Mouse (Mus musculus) v-Abl transformed pro-B cells (cell line): Measurements from ENCODE around the gene Mapk14.

Experiments
- in situ Hi-C, 2 experiments: fragments of 400-800 bp; cut with MboI; formaldehyde crosslinking; loops; one replicate each; pipeline ENCODE4 v1.15.1; 2025; ENCODE audit not compliant: unreplicated experiment in 2 of 2

Mapk14 gene

GRCm38 (mm10) chr17:28696641-28697040 is 5.5 kb downstream of the Mapk14 start:
- in situ Hi-C loops = loop anchor here in 1 of 2 experiments (25.0 kb wide), 1 partner anchor 666 kb away; the partner anchor contains the start of gene Fgd2

DNA sequence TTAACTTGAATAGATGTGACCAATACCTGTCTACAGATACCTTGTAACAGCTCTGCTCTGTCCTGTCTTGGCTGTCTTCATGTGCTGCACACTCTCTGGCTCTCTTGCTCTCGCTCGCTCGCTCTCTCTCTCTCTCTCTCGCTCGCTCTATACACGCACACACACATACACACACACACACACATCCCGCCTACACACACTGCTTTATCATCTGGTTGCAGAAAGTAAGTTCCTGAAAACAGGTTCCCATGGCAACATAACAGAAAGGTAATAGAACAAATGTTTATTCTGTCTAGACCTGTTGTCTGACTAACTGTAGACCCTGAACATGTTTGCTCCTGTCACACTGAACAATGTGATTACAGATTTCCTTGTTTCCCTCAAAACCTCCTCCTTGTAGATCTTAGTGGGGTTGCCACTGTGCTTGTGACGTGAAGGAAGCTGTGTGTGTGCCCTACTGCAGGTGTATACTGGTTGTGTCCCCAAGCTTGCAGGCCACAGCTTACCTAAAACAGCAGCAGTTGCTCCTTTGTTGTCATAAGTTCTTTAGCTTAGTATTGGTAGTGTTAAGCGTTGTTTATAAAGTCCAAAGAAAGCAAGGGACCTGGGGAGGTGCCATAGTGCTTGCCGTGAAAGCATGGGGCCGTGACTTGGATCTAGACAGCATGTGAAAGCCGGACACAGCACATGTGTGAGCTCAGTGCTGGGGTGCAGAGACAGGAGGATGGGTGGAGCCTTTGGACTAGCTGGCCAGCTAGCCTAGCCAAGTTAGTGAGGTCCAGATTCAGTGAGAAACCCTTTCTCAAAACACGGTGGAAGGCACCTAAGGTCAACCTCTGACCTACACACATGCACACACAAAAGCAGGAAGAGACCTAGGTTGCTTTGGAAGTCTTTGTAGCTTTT is 6.4 kb downstream of the Mapk14 start:
- in situ Hi-C loops = loop anchor here in 1 of 2 experiments (25.0 kb wide), 1 partner anchor 665 kb away; the partner anchor contains the start of gene Fgd2

GRCm38 (mm10) chr17:28698245-28698644 is 7.1 kb downstream of the Mapk14 start:
- in situ Hi-C loops = loop anchor here in 1 of 2 experiments (25.0 kb wide), 1 partner anchor 664 kb away; the partner anchor contains the start of gene Fgd2

DNA sequence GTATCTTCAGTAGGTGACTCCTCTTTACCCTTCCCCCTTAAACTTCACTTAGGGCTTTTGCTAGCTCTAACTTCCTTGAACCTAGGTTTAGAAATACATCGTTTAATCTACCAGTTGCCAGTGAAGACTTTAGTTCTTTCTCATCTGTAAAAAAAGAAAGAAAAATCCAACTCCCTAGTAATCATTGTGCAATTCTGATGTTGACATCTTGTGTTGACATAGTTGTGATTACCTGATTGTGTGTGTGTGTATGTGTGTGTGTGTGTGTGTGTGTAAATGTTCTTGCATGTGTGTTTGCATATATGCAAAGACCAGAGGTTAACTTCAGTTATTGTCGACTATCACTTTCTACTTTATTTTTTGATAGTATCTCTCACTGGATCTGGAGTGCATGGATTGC is 7.5 kb downstream of the Mapk14 start:
- in situ Hi-C loops = loop anchor here in 1 of 2 experiments (25.0 kb wide), 1 partner anchor 664 kb away; the partner anchor contains the start of gene Fgd2

DNA sequence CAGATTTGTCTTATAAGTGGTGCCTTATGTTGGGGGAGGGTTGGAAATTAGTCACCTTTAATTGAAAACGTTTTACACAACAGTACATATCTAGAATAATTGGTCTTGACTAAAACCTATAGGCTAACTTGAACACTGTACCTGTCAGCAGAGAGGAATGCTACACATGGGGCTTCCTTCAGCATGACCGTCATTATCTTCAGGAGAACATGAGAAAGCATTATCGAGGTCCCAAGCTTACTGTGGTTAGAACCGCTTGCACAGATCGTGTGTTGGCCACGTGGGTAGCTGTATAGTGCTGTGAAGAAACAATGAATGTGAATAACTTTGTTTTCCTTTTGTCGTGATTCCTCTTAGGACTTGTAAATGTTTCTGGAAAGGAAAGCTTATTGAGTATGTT is 8.7 kb downstream of the Mapk14 start:
- in situ Hi-C loops = loop anchor here in 1 of 2 experiments (25.0 kb wide), 1 partner anchor 663 kb away; the partner anchor contains the start of gene Fgd2

GRCm38 (mm10) chr17:28701171-28701570 is 10.0 kb downstream of the Mapk14 start:
- in situ Hi-C loops = no loop called here

DNA sequence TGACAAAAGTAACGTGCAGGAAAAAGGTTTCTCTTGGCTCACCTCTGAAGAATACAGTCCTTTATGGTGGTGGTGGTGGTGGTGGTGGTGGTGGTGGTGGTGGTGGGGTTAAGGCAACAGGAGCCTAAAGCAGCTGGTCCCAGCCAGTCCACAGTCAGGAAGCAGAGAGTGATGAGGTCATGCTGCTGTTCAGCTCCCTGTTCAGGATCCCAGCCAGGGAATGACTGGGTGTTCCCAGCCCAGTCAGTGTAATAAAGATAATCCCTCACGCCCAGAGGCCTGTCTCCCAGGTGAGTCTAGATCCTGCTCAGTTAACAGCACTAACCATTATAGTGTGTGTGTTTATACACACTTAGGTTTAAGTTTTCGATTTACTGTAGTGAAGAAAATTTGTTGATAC is 10.6 kb downstream of the Mapk14 start:
- in situ Hi-C loops = no loop called here

DNA sequence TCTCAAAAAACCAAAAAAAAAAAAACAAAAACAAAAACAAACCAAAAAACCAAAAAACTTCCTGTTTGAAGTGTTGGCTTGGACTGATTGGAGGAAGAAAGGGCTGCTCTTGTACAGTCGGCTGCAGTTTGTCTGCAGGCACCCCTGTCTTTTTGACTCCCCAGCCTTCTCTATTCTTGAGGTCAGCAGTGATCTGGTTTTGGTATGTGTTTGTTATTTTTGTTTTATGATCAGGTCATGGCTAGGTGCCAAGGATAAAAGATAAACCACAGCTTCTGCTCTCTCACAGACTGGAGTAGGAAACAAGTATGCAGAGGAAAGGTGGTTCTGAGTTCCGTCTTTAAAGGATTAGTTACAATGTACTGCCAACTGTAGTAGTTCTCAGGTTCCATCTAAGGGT is 11.5 kb downstream of the Mapk14 start:
- in situ Hi-C loops = no loop called here

DNA sequence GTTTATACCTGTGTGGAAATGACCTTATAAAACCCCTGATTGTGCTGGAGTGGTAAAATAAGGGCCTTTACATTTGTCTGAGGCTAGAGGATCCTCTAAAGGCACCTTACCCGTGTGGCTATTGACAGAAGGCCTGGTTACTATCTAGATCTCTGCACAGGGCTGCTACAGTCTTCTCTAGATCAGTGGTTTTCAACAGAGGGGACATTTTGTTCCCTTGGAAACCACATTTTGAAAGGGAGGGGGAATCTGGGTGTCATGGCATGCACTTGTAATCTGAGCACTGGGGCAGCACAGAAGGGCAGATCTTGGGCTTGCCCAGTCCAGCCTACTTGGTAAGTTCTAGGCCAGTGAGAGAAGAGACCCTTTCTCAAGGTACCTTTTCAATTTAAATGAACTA is 15.6 kb downstream of the Mapk14 start:
- in situ Hi-C loops = no loop called here

DNA sequence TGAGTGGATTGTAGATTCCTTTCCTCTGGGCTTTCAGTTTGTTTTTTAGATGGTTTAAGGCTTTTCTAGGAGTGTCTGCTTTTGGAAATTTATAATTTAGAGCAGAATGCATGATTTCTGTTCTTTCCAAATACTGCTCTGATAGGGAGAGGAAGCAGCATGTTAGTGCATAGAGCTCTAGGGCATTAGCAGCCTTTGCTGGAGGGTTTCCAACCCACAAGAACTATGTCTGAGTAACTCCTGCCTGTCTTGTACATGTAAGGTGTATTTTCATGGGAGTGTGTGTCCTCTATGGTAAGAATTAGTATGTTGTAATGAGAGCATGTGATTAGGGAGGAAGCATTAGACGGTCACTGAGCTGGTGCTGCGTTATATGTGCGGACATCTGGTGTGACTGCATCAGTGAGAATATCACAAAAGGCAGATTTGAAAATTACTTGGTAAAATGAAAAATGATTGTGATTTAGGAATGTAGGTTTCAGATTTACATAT is 16.1 kb downstream of the Mapk14 start:
- in situ Hi-C loops = no loop called here

- in situ Hi-C loops = no loop called here
Measured at GRCm38 (mm10) chr17:28707816-28708215, 16.7 kb downstream of the Mapk14 start.

- in situ Hi-C loops = no loop called here
Measured at GRCm38 (mm10) chr17:28708989-28709388, 17.9 kb downstream of the Mapk14 start.

DNA sequence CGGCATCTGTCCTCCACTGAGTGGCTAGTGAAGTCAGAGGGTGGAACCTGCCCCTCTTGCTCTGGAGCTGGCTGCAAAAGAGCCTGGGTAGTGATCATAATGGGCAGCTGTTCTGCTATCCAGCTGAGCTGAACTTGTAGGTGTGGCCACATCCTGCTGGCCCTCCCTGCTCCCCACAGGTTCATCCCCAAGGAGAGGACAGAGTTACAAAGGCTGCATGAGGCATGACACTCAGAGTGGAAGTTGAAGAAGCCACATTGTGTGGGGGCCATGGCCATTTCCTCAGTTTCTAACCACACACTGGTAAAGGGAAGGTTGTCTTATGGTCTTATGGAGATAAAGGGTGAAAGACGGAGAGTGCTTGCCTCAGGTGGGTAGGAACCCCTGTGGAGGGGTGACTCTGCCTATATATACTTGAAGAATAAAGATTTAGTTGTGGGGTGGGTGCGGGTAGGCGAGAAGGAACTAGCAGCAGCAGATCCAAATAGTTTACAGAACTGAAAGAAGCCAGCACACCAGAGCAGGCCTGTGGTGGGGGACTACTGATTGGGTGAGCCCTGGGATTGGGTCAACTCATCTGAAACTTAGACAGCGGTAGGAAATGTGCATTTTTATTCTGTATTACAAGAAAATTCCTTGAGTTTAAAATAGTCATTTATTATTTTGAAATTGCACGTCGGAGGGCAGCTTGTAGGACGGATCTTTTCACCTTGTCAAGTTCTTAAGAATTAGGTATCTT is 18.6 kb downstream of the Mapk14 start:
- in situ Hi-C loops = no loop called here

DNA sequence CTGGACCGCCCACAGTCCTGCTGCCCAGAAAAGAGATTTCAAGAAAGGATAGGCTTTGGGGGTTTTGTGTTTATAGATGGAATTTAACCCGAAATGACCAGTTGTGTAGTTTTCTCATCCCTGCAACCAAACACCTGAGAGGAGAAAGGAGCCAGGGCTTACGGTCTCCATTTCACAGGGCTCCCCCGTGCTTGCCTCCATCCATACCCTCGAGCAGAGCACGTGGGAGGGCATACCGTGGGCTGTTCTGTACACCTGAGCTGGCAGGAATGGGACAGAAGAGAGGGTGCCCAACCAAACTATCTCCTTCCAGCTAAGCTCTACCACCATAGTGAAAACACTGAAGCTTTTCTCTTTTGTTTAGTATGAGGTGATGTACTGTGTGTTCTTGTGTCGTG is 19.2 kb downstream of the Mapk14 start:
- in situ Hi-C loops = no loop called here

DNA sequence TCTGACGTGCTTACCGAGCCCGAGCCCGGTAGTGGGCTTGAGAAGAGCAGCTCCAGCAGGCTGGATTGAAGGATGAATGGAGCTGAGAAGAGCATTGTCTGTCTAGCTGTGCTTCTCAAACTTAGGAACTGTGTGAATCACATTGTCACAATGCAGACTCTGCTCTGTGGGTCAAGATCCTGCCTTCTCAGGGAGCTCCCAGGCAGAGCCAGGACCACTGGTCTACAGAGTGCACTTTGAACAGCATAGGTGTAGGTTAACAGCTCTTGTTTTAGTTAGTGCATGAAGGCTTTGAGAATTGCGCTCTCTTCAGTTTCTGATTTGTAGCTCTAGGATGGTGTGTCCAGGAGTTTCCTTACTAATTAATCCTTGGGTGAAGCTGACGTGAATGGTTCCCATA is 20.1 kb downstream of the Mapk14 start:
- in situ Hi-C loops = no loop called here

DNA sequence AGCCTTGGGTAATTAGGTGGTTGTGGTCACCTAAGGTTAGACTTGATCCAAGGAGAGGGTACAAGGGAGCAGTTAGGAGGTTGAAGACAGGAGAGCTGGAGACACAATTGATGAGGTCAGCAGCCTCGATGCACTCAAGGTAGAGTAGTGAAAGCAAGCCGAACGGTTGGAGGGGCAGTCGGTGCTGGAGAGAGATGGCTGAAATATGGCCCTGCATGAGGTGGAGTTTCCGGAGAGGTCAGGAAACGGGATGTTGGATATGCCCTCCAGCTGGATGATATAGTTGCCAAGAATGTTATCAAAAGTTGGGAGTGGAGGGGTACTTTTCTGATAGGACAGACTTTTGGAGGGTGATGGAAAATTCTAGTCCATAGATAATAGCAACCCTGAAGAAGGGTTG is 21.2 kb downstream of the Mapk14 start:
- in situ Hi-C loops = no loop called here

- in situ Hi-C loops = no loop called here
Measured at GRCm38 (mm10) chr17:28714006-28714405, 22.9 kb downstream of the Mapk14 start.

GRCm38 (mm10) chr17:28715832-28716548 is 24.9 kb downstream of the Mapk14 start:
- in situ Hi-C loops = no loop called here

GRCm38 (mm10) chr17:28717535-28717934 is 26.4 kb downstream of the Mapk14 start:
- in situ Hi-C loops = no loop called here

GRCm38 (mm10) chr17:28725783-28726182 is 34.7 kb downstream of the Mapk14 start, which contains the start of gene AC170998.1:
Gene AC170998.1 (plus strand): TSS chr17:28726083.
- in situ Hi-C loops = no loop called here
